Mouse (Mus musculus) stomach, embryonic 16.5 days (tissue): ENCODE measurements at regions not wholly inside any gene's neighbourhood (a gene's known extent, or its start where the extent isn't known, plus 50 kb on each side); places are given as distances from the start of the nearest gene placed in this dataset.

ENCODE experiments used
- ATAC-seq: fragments of 200-750 bp; cut with Nextera tagmentation; 2 replicates; pipeline ENCODE4 v1.8.0; 2017; ENCODE audit warnings: moderate number of reproducible peaks, moderate TSS enrichment; ENCODE audit not compliant: insufficient read depth, low FRiP score
- H3K27ac ChIP-seq: fragments of 300-500 bp; sonication (generic); 2 replicates; pipeline ENCODE4 v1.5.1; 2014; ENCODE audit warnings: low read length
- H3K27me3 ChIP-seq: fragments of 300-500 bp; sonication (generic); 2 replicates; pipeline ENCODE4 v1.6.1; 2014; ENCODE audit warnings: low read length, control low read depth, mixed read lengths; ENCODE audit not compliant: control insufficient read depth, insufficient read depth
- H3K36me3 ChIP-seq: fragments of 300-500 bp; sonication (generic); 2 replicates; pipeline ENCODE4 v1.6.1; 2014; ENCODE audit warnings: low read length; ENCODE audit not compliant: control insufficient read depth, insufficient read depth
- H3K4me1 ChIP-seq: fragments of 300-500 bp; sonication (generic); 2 replicates; pipeline ENCODE4 v1.6.1; 2014; ENCODE audit warnings: low read length, control low read depth, mixed read lengths; ENCODE audit not compliant: control insufficient read depth, insufficient read depth
- H3K4me2 ChIP-seq: fragments of 300-500 bp; sonication (generic); 2 replicates; pipeline ENCODE4 v1.6.1; 2014; ENCODE audit warnings: low read depth, low read length, mixed read lengths
- H3K4me3 ChIP-seq: fragments of 300-500 bp; sonication (generic); replicated peaks from 2 replicates; pipeline ENCODE4 v1.5.1; 2014; ENCODE audit warnings: mild to moderate bottlenecking, low read length
- H3K9ac ChIP-seq: fragments of 300-500 bp; sonication (generic); 2 replicates; pipeline ENCODE4 v1.6.1; 2014; ENCODE audit warnings: low read length
- H3K9me3 ChIP-seq: fragments of 300-500 bp; sonication (generic); replicated peaks from 2 replicates; pipeline ENCODE4 v1.6.1; 2016; ENCODE audit warnings: low read length, control low read depth; ENCODE audit not compliant: control insufficient read depth
- WGBS: fragments of 180-500 bp; shearing (Covaris S2); extraction: QIAGEN DNeasy Blood & Tissue Kit; methylation state at CpG from one replicate; pipeline ENCODE4 v1.1.7; 2014; 5-methylcytosine and 5-hydroxymethylcytosine counted together

DNA sequence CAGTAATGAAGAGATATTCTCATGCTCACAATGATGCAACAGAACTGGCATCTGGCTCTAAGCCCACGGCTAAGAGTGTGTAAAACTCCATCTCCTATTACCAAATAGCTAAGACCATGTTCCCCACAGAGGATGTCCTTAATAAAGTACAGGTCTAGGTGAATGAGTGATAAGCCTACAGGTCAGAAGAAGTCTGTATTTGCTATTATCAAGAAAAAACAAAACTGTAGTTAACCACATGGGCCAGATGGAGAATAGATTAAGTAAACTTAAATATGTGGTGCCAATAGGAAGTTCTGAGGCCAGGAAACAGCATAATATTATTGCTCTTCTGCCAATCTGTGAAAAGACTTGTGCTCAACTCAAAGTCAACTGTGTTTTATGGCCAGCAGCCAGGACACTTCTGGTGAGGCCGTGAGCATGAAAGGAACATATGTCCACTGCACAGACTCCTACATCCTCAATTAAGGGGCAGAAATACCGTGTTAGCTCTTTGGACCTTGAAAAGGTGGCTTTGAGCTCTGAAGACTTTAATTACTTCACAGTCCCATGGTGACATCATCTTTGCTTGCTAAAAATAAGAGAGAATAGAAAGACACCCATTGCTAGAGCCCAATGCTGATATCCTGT is 549.1 kb upstream of the Dmac1 start:
- Histone ChIP-seq H3K4me3 (no peak overlapping the region), H3K27ac (no peak overlapping the region), H3K9ac (no peak overlapping the region), H3K4me2 (no peak overlapping the region), H3K9me3 (no peaks in the 10 kb centered on the region), H3K4me1 (no peaks in the 10 kb centered on the region), H3K36me3 (no peaks in the 10 kb centered on the region), H3K27me3 (no peaks in the 10 kb centered on the region)
- 80% methylated on average over 3 of the region's 3 CpGs for WGBS
- ATAC-seq = no peak

DNA sequence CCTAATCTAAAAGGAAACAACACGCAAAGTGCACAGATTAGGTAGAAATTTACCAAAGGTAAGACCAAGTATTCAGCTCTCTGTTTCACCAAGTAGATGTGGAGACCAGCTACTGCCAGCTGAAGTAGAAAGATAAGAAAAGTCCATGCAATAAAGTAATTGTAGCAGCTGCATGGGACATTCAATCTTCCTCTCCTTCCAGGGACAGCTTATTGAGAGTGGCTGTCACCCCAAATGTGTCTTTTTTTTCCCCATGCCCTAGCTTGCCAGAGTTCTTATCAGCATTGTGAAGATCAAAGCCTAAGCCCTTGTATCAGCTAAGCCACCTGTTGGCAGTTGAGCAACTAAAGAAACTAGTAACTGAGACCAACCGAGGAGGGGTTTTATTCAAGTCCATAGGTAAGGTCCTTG is 541.1 kb upstream of the Dmac1 start:
- Histone ChIP-seq H3K36me3 (no peaks in the 10 kb centered on the region), H3K27me3 (no peaks in the 10 kb centered on the region), H3K4me2 (no peak overlapping the region), H3K9me3 (no peaks in the 10 kb centered on the region), H3K4me1 (no peaks in the 10 kb centered on the region), H3K4me3 (no peak overlapping the region), H3K27ac (no peak overlapping the region), H3K9ac (no peak overlapping the region)
- ATAC-seq = peak; percentile 56; the same call in 1 of the 2 replicates
- WGBS = 40% methylated on average over 2 of the region's 2 CpGs

DNA sequence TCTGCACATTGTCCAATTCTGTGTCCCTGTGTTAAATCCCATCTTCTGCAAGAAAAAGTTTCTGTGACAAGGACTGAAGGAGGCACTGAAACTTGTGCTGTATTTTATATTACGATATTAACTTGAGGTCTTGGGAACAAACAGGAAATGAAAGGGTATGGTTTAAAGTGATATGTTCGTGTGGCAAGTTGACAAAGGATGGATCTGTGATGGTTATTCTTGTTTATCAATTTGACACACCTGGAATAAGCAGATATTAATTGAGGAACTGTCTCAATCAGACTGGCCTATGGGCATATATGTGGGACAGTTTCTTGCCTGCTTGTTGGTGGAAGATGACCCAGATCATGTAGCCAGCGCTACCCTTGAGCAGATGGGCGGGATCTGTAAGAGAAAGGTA is 537.9 kb upstream of the Dmac1 start:
- H3K36me3 ChIP-seq = no peaks in the 10 kb centered on the region
- no peaks in the 10 kb centered on the region for H3K27me3 ChIP-seq
- WGBS = 84% methylated on average over 4 of the region's 4 CpGs
- no peak for ATAC-seq
- no peak overlapping the region for H3K9ac ChIP-seq
- H3K27ac ChIP-seq = no peak overlapping the region
- H3K9me3 ChIP-seq = no peaks in the 10 kb centered on the region
- no peak overlapping the region for H3K4me2 ChIP-seq
- no peak overlapping the region for H3K4me3 ChIP-seq
- H3K4me1 ChIP-seq = no peaks in the 10 kb centered on the region

DNA sequence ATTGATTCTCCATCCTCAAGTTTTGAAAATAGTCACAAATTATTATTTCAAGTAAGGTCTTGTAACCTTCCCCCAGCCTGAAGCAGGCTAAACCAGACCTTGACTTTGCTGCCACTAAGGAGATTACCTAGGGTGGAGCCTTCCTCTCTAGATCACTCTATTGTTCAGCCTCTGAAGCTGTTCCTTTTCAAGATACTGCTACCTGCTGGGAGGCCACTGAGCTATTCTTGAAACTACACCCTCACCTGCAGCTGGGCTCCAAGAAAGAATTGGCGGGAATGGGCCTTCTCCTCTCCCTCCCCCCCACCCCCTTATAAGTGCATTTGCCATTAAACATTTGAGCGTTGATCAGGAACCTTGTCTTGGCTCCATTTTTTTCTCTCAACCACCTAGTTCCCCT is 534.2 kb upstream of the Dmac1 start:
- no peaks in the 10 kb centered on the region for H3K9me3 ChIP-seq
- WGBS = 72% methylated on average over 2 of the region's 2 CpGs

DNA sequence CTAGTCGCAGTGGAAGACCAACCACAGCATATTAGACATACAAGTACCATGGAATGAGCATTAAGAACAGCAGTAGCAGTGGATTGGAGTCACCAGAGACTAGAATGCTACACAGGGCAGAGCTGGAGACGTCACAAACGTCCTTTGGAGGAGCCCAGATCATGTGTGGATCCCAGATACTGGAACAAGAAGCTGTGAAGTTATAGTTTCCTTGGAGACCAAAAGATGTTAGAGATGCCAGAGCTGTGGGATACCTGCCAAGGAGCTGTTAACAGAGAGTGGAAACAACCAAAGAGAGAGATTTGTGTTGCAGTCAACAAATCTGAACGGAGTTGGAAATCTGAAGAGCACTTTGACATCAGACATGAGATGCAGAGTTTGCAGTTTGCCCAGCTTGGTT is 523.8 kb upstream of the Dmac1 start:
- no peaks in the 10 kb centered on the region for H3K9me3 ChIP-seq
- 73% methylated on average over 4 of the region's 4 CpGs for WGBS
- no peaks in the 10 kb centered on the region for H3K27me3 ChIP-seq
- H3K4me3 ChIP-seq = no peak overlapping the region
- no peak for ATAC-seq
- no peaks in the 10 kb centered on the region for H3K4me1 ChIP-seq
- no peak overlapping the region for H3K9ac ChIP-seq
- no peaks in the 10 kb centered on the region for H3K36me3 ChIP-seq
- no peak overlapping the region for H3K27ac ChIP-seq
- no peak overlapping the region for H3K4me2 ChIP-seq

More for the DNA sequence above, 534.2 kb upstream of the Dmac1 start:
- H3K4me1 ChIP-seq = no peaks in the 10 kb centered on the region
- H3K36me3 ChIP-seq = no peaks in the 10 kb centered on the region
- H3K4me2 ChIP-seq = no peak overlapping the region
- H3K4me3 ChIP-seq = no peak overlapping the region
- no peak overlapping the region for H3K9ac ChIP-seq
- H3K27ac ChIP-seq = no peak overlapping the region
- H3K27me3 ChIP-seq = no peaks in the 10 kb centered on the region
- no peak for ATAC-seq

DNA sequence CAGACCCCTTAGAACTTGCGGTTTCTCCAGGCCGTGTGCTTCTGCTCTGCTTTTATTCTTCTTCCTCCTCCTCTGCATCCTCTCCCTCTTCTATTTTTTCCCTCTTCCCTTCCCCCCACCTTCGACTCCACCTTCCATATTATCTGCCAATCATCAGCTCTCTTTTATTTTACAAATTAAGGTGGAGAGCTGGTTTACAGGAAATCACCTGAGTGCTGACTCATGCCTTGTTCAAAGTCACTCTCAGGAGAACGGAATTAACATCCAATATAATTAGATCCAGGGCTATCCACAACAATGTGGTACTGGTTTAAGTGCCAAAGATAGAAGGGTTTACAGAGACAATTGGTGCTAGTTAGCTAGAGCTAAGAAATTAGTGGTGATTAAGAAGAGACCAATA is 523.1 kb upstream of the Dmac1 start:
- 79% methylated on average over 4 of the region's 4 CpGs for WGBS

DNA sequence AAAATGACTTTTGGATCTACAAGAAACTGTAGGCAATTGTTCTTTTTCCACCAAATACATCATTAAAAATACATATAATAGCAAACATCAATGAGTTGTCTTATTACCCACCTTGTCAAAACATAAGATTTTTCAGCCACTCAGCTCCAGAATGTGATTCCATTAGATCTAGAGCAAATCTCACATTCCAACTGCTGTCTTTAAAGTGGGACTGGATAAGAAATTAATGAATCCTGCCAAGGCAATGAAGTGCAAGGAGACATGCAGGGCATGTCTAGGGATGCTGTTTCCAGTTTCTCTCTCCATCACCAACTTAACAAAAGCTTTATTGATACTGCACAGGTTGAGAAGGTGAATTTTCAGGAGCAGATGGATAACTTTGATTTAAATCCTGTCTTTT is 513.7 kb upstream of the Dmac1 start:
- Histone ChIP-seq H3K9ac (no peak overlapping the region), H3K27ac (no peak overlapping the region), H3K4me2 (no peak overlapping the region), H3K27me3 (no peaks in the 10 kb centered on the region), H3K9me3 (no peaks in the 10 kb centered on the region), H3K36me3 (no peaks in the 10 kb centered on the region), H3K4me1 (no peaks in the 10 kb centered on the region), H3K4me3 (no peak overlapping the region)
- ATAC-seq = no peak

More for the DNA sequence above, 523.1 kb upstream of the Dmac1 start:
- H3K27me3 ChIP-seq = no peaks in the 10 kb centered on the region
- no peaks in the 10 kb centered on the region for H3K36me3 ChIP-seq
- no peak for ATAC-seq
- H3K4me2 ChIP-seq = no peak overlapping the region
- H3K27ac ChIP-seq = no peak overlapping the region
- H3K9ac ChIP-seq = no peak overlapping the region
- no peaks in the 10 kb centered on the region for H3K4me1 ChIP-seq
- H3K4me3 ChIP-seq = no peak overlapping the region
- no peaks in the 10 kb centered on the region for H3K9me3 ChIP-seq

DNA sequence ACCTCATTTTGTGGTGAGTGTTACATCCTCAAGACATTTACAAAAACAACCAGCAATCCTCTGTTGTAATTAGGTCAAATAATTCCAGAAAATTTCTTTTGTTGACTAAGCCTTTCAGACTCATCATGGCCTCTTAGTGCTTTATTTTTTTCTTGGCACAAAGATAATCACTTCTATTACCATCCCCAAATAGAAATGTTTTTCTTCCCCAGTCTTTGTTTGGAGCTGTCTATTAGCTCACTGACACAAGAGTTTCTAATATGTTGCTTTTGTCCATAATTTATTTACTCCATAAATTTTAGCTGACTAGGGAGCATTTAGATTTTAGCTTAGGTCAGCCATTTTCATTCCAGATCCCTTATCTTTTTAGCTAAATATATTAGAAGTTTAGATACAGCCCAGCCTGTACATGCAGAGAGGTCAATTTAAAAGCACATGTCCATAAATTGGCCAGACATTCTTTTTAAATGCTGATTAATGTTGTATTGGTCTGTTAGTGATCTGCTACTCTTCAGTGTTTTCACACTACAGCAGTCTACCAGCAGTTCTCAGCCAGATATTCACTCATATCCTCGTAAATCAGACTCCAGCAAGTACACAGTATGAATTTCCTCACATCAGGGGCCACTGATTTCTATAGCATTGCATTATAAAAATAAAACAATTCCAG is 513.0 kb upstream of the Dmac1 start:
- no peak overlapping the region for H3K27ac ChIP-seq
- H3K36me3 ChIP-seq = no peaks in the 10 kb centered on the region
- H3K4me1 ChIP-seq = no peaks in the 10 kb centered on the region
- H3K4me2 ChIP-seq = no peak overlapping the region
- H3K4me3 ChIP-seq = no peak overlapping the region
- WGBS = 66% methylated on average over 1 of the region's 1 CpGs
- no peak overlapping the region for H3K9ac ChIP-seq
- H3K9me3 ChIP-seq = no peaks in the 10 kb centered on the region
- no peaks in the 10 kb centered on the region for H3K27me3 ChIP-seq
- ATAC-seq = no peak

DNA sequence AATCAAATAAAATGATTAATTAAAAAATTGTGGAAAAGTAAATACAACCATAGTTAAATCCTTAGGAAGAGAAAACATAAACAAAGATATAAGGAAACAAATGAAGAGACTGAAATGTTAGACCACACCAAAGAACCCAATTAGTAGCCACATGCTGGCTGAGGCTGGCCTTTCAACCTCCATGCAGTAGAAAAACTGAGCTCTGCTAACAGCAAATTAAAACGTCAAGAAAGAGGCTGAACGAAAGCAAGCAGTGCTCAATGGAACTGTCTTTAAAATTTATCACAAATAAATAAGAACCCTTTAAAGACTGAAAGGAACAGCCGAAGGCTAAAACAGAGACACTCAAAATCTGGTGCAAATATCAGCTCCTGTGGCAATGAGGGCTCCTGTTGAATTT is 509.3 kb upstream of the Dmac1 start:
- no peaks in the 10 kb centered on the region for H3K4me1 ChIP-seq
- WGBS = 41% methylated on average over 3 of the region's 3 CpGs
- H3K9ac ChIP-seq = no peak overlapping the region
- no peak overlapping the region for H3K4me3 ChIP-seq
- no peaks in the 10 kb centered on the region for H3K9me3 ChIP-seq
- H3K27me3 ChIP-seq = no peaks in the 10 kb centered on the region
- ATAC-seq = no peak
- no peak overlapping the region for H3K4me2 ChIP-seq
- no peaks in the 10 kb centered on the region for H3K36me3 ChIP-seq
- no peak overlapping the region for H3K27ac ChIP-seq
